Mouse (Mus musculus): ENCODE measurements around the gene Ftl1-ps1. TPM values are rescaled to one million over a fixed set of nuclear protein-coding genes. Genes with fewer than 3 reads are reported as not detected.

Ftl1-ps1 gene
- 76.2 and 338 TPM in 2 replicates for polyA plus RNA-seq (2015; fragmentation: Nextera tagmentation; extraction: Ambion mirVana)

- WGBS: 19% methylated on average over 11 of the region's 11 CpGs
- H3K9ac ChIP-seq: no peak within 1 kb of the TSS
- H3K36me3 ChIP-seq: no peaks in the 10 kb centered on the region
- ATAC-seq (ENCODE audit: insufficient read depth, low FRiP score, low read depth): no peak
- H3K4me1 ChIP-seq: no peaks in the 10 kb centered on the region
- H3K4me2 ChIP-seq: no peak within 1 kb of the TSS
- no peaks in the 10 kb centered on the region for H3K27me3 ChIP-seq (replicated peaks)
- H3K27ac ChIP-seq: no peak within 1 kb of the TSS
- H3K9me3 ChIP-seq: no peaks in the 10 kb centered on the region
- H3K4me3 ChIP-seq (replicated peaks): no peak within 1 kb of the TSS
Measured at GRCm38 (mm10) chr13:74399298-74399839, at the start of gene Ftl1-ps1. Gene Ftl1-ps1 (plus strand): TSS chr13:74399694.

DNA sequence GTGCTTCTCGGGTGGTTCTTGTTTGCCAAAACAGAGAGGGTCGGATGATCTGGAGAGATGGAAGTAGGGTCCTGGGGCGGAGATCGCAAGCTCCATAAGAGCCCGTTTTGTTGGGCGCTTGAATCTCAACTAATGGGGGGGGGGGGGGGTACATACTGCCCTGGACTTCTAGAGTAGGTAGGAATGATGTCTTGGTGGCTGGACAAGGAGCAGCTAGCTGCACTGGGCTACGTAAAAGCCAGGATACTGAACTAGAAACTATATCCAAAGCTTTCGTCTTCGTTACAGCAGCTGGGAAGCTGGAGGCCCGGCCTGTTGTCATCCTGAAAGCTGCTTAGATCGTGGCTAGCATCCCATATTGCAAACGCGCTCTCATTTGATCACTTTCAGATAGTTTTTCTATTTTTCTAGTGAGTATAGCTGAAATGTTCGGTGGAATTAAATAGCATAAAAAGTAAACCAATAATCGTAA lies 49.0 kb upstream of the Ftl1-ps1 start:
- WGBS: 1% methylated on average over 15 of the region's 15 CpGs
- Histone ChIP-seq H3K4me1 (peaks cover 8% of the 10 kb centered on the region; the same call in 1 of the 2 replicates), H3K4me3 (replicated peaks) (peak overlapping the region; percentile 68), H3K27me3 (replicated peaks) (no peaks in the 10 kb centered on the region), H3K9me3 (no peaks in the 10 kb centered on the region), H3K36me3 (peaks cover 11% of the 10 kb centered on the region), H3K27ac (peak overlapping the region; percentile 78), H3K4me2 (peak overlapping the region; percentile 50), H3K9ac (peak overlapping the region; percentile 37; the same call in 1 of the 2 replicates)
- ATAC-seq (ENCODE audit: insufficient read depth, low FRiP score, low read depth): 0 out of 2 replicates have a peak, but pooled peaks have one; percentile 10

DNA sequence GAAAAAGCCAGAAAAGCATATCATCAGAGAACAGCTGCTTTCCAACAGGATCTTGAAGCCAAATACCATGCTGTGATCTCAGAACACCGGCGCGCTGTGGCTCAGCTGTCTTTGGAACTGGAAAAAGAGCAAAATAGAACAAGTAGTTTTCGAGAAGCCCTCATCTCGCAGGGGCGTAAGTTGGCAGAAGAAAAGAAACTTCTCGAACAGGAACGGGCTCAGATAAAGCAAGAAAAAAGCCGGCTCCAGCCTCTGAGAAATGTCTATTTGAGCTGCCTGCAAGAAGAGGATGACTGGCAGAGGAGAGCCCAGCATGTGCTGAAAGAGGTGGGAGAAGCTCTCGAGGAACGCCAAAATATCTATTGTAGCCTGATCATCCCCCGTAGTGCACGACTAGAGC lies 43.0 kb upstream of the Ftl1-ps1 start:
- Histone ChIP-seq H3K27me3 (replicated peaks) (no peaks in the 10 kb centered on the region), H3K4me1 (no peaks in the 10 kb centered on the region), H3K4me2 (no peak overlapping the region), H3K9me3 (no peaks in the 10 kb centered on the region), H3K4me3 (replicated peaks) (no peak overlapping the region), H3K36me3 (peaks cover 26% of the 10 kb centered on the region), H3K9ac (no peak overlapping the region), H3K27ac (no peak overlapping the region)
- WGBS: 96% methylated on average over 13 of the region's 13 CpGs
- ATAC-seq (ENCODE audit: insufficient read depth, low FRiP score, low read depth): no peak

DNA sequence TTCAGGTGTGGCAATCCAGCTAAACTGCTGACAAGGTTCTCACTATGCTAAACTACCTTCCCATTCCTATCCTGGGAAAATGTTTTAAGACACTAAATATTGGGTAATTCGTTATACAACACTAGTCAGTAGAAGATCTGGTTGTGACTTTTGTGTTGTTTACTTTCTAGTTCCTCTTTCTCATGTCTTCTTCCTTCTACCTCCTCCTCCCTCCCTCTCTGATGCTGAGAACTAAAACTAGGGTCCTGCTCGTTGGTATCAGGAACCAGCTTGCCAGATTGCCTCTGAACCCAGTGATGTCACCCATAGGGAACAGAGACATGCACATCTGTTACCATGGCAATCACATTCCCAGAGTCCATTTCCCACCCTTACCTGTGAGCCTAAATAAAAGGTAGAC lies 37.3 kb upstream of the Ftl1-ps1 start:
- Histone ChIP-seq H3K4me1 (no peaks in the 10 kb centered on the region), H3K27me3 (replicated peaks) (no peaks in the 10 kb centered on the region), H3K36me3 (peaks cover 12% of the 10 kb centered on the region), H3K27ac (no peak overlapping the region), H3K4me3 (replicated peaks) (no peak overlapping the region), H3K9ac (no peak overlapping the region), H3K9me3 (no peaks in the 10 kb centered on the region), H3K4me2 (no peak overlapping the region)
- no peak for ATAC-seq (ENCODE audit: insufficient read depth, low FRiP score, low read depth)
- WGBS: 67% methylated on average over 2 of the region's 2 CpGs

DNA sequence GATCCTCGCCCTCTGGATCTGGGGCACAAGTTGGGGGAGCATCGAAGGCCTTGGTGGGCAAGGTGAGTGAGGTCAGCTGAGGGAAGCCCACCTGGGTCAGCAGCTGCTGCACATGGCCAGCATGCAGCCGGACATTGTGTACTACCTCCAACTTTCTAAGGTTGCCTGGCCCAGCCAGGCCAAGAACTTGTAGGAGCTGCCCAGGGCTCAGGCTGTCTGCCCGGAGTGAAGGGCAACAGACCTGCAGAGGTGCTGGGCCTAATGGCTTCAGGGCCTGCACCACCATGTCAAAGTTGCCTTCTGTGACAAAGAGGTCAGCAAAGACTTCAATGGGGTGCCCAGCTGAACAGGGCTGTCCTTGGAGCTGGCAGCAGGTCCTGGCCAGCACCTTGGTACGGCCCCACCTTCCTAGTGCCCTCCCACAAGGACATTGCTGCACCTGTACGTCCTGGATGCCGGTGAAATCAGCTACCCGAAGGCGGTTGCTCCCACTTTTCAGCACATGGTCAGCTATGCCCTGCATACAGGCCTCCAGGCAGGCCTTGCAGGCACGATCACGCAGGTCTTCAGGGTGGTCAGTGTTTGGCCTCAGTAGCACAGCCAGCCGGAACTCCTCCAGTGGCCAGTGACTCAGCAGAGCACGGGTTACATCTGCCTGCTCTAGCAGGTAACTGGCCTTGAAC lies 36.2 kb upstream of the Ftl1-ps1 start:
- Histone ChIP-seq H3K4me1 (no peaks in the 10 kb centered on the region), H3K4me2 (no peak overlapping the region), H3K27ac (no peak overlapping the region), H3K9ac (no peak overlapping the region), H3K27me3 (replicated peaks) (no peaks in the 10 kb centered on the region), H3K36me3 (peaks cover 12% of the 10 kb centered on the region; the same call in 1 of the 2 replicates), H3K9me3 (no peaks in the 10 kb centered on the region), H3K4me3 (replicated peaks) (no peak overlapping the region)
- WGBS: 89% methylated on average over 13 of the region's 13 CpGs
- peak; percentile 14; the same call in 1 of the 2 replicates for ATAC-seq (ENCODE audit: insufficient read depth, low FRiP score, low read depth)

GRCm38 (mm10) chr13:74363859-74364235 lies 35.6 kb upstream of the Ftl1-ps1 start, which contains the start of gene Lrrc14b:
Gene Lrrc14b (minus strand): TSS chr13:74364005.
- 69% methylated on average over 8 of the region's 8 CpGs for WGBS

DNA sequence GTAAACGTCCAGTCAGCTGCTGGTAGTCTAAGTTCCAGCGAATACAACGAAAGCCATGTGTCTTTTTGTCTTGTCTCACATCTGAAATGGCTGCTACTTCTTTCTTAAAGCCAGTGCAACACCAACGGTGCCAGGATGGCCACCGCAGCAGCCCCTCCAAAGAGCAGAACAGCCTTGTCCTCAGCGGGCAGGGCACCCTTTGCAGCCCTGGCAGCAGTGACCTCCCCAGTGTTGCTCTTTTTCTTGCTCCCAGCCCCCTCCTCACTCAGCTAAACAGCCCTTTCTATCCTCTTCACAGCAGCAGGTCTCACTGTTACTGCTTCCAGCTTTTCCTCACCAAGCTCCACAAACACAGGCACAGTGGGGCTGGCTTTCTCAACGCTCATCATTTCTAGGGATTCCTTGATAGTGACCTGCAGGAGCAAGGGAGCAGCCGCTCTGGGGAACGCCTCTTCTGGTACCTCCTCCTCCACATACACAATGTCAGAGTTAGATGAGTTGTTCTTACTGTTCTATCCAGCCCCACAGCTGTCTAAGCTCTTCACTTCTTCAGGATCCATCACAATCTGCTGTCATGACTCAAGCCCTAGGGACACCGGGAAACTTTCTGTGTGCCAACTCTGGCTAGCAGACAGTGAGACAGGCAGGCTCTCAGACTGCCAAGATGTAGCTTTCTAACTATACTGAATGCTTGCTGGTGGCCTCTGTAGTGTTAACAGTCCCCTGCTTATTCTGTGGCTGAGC lies 17.8 kb upstream of the Ftl1-ps1 start:
- 65% methylated on average over 10 of the region's 10 CpGs for WGBS
- ATAC-seq (ENCODE audit: insufficient read depth, low FRiP score, low read depth): no peak
- Histone ChIP-seq H3K27me3 (replicated peaks) (no peaks in the 10 kb centered on the region), H3K4me1 (no peaks in the 10 kb centered on the region), H3K9ac (0 out of 2 replicates have a peak overlapping the region, but pooled peaks have one; percentile 9), H3K36me3 (no peaks in the 10 kb centered on the region), H3K4me3 (replicated peaks) (no peak overlapping the region), H3K27ac (peak overlapping the region; percentile 31; the same call in 1 of the 2 replicates), H3K9me3 (no peaks in the 10 kb centered on the region), H3K4me2 (no peak overlapping the region)

More at GRCm38 (mm10) chr13:74363859-74364235, 35.6 kb upstream of the Ftl1-ps1 start, which contains the start of gene Lrrc14b:
- Histone ChIP-seq H3K9ac (no peak within 1 kb of the TSS), H3K36me3 (peaks cover 9% of the 10 kb centered on the region; the same call in 1 of the 2 replicates), H3K9me3 (no peaks in the 10 kb centered on the region), H3K4me3 (replicated peaks) (no peak within 1 kb of the TSS), H3K4me1 (no peaks in the 10 kb centered on the region), H3K4me2 (no peak within 1 kb of the TSS), H3K27me3 (replicated peaks) (no peaks in the 10 kb centered on the region), H3K27ac (no peak within 1 kb of the TSS)
- ATAC-seq (ENCODE audit: insufficient read depth, low FRiP score, low read depth): no peak

GRCm38 (mm10) chr13:74382289-74382688 lies 17.2 kb upstream of the Ftl1-ps1 start:
- no peak for ATAC-seq (ENCODE audit: insufficient read depth, low FRiP score, low read depth)
- Histone ChIP-seq H3K9me3 (no peaks in the 10 kb centered on the region), H3K27ac (peak overlapping the region; percentile 31; the same call in 1 of the 2 replicates), H3K4me3 (replicated peaks) (no peak overlapping the region), H3K36me3 (no peaks in the 10 kb centered on the region), H3K27me3 (replicated peaks) (no peaks in the 10 kb centered on the region), H3K4me1 (no peaks in the 10 kb centered on the region), H3K9ac (no peak overlapping the region), H3K4me2 (no peak overlapping the region)
- WGBS: 50% methylated on average over 3 of the region's 3 CpGs

- no peak overlapping the region for H3K9ac ChIP-seq
- WGBS: 57% methylated on average over 6 of the region's 6 CpGs
- no peak overlapping the region for H3K27ac ChIP-seq
- no peaks in the 10 kb centered on the region for H3K27me3 ChIP-seq (replicated peaks)
- H3K4me2 ChIP-seq: peak overlapping the region; percentile 66
- no peaks in the 10 kb centered on the region for H3K36me3 ChIP-seq
- no peaks in the 10 kb centered on the region for H3K9me3 ChIP-seq
- ATAC-seq (ENCODE audit: insufficient read depth, low FRiP score, low read depth): no peak
- H3K4me1 ChIP-seq: no peaks in the 10 kb centered on the region
- peak overlapping the region; percentile 60 for H3K4me3 ChIP-seq (replicated peaks)
Measured at GRCm38 (mm10) chr13:74389730-74390129, 9.8 kb upstream of the Ftl1-ps1 start.

DNA sequence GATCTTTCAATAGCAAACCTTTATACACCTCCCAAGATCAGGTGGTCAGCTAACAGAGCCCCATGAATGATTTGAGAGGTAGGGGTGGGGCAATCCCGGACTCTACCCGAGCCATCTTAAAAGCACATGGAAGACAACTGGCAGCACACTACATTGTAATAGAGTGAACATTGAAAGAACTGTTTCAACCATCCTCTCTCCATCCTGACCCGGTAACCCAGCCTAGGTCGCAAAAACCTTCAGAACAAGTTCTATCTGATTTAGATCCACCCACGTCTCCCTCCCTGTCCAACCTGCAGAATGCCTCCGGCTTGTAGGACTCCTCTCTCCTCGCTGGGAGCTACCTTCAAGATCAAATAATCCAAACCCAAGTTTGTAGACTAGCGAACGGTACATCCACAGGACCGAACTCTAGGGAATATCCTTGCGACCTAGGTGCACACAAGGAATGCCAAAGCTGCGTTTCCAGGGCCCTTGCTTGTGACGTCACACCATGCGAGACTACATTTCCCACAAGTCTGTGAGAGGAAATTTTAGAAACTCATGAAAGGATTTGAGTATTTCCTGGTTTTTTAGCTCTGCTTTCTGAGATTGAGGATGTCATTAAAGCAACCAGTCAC lies 9.0 kb upstream of the Ftl1-ps1 start, which contains the start of gene Zfp72:
Gene Zfp72 (minus strand): TSS at position 466 of the 620 bp plus-strand sequence.
- Histone ChIP-seq H3K4me2 (peak within 1 kb of the TSS; percentile 66), H3K4me3 (replicated peaks) (peak within 1 kb of the TSS; percentile 60), H3K27ac (no peak within 1 kb of the TSS), H3K9ac (peak within 1 kb of the TSS; percentile 40), H3K27me3 (replicated peaks) (no peaks in the 10 kb centered on the region), H3K36me3 (no peaks in the 10 kb centered on the region), H3K4me1 (no peaks in the 10 kb centered on the region), H3K9me3 (no peaks in the 10 kb centered on the region)
- WGBS: under 1% methylated on average over 14 of the region's 14 CpGs
- ATAC-seq (ENCODE audit: insufficient read depth, low FRiP score, low read depth): peak; percentile 80

DNA sequence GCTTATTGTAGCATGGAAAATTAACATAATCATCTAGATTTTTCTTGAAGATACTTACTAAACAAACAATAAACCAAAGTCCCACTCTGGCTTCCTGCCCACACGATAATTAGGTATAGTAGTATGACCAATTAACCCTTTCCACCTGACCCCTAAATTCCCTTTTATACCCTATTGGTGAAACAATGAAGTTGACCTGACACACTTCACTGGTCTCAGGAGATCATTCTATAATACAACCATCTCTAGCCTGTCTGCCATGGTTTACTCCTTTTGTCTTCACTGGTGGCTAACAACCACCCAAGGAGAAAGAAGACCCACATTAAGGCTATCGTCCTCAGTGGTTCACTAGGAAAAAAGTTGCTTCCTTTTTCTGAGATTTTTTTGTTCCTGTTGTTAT lies 8.3 kb upstream of the Ftl1-ps1 start:
- 68% methylated on average over 2 of the region's 2 CpGs for WGBS
- no peaks in the 10 kb centered on the region for H3K27me3 ChIP-seq (replicated peaks)
- H3K9me3 ChIP-seq: no peaks in the 10 kb centered on the region
- H3K36me3 ChIP-seq: no peaks in the 10 kb centered on the region
- H3K4me2 ChIP-seq: no peak overlapping the region
- no peak overlapping the region for H3K4me3 ChIP-seq (replicated peaks)
- ATAC-seq (ENCODE audit: insufficient read depth, low FRiP score, low read depth): no peak
- H3K9ac ChIP-seq: no peak overlapping the region
- H3K4me1 ChIP-seq: no peaks in the 10 kb centered on the region
- no peak overlapping the region for H3K27ac ChIP-seq
